ENCODE assay signal across 21 mouse cellular contexts in the genomic region with DNA sequence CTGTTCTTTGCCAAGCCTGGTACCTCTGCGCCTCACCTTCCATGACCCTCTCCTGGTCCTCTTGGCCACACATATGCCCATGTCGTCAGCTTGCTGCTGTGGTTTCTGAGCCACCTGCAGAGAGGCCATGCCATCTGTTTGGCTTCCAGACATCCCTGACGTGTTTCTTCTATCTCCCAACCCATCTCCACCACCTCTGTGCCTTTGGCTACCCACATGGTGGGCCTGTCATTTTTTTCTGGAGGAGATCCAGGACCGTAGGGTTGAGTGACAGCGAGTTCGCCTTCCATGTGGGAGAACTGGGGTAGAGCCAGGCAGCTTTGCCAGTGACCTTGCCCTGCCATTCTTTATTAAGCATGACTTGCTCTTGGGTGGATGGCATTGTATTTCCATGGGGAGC.
DNase-seq lines count a peak whose midpoint lies in the region; ATAC-seq and TF ChIP-seq lines count a peak whose summit lies in the region.
"Had no signal": no experiment of that assay in that cellular context is flagged by ENCODE, and none has a peak within 500 bp of the region (broad histone marks: within the 10 kb centered on the region; RNA-seq: fewer than 3 reads in every experiment).

No protein-coding gene starts in this region.

- no peak for TF ChIP-seq CTCF in brain, embryonic 14.5 days (IDR thresholded peaks at IDR 0.05; ENCODE audit: borderline replicate concordance, extremely low read depth, insufficient read depth, insufficient read length)
- no peak for TF ChIP-seq CTCF in kidney, adult 2 months (conservative IDR thresholded peaks at IDR 0.05; ENCODE audit: insufficient read depth, insufficient read length, low read depth, low read length)

- no peaks in the 10 kb centered on the region for H3K4me1 ChIP-seq in forebrain, embryonic 13.5 days
- no peaks in the 10 kb centered on the region; the same call in 1 of the 2 replicates for H3K4me1 ChIP-seq in forebrain, embryonic 12.5 days
- no peaks in the 10 kb centered on the region for H3K4me1 ChIP-seq in midbrain, embryonic 14.5 days (ENCODE audit: control insufficient read depth, insufficient read depth, low read length)
- peaks cover 4% of the 10 kb centered on the region; the same call in 1 of the 2 replicates for H3K4me1 ChIP-seq in midbrain, embryonic 10.5 days
- no peaks in the 10 kb centered on the region for H3K4me1 ChIP-seq in hindbrain, embryonic 15.5 days (replicated peaks)
- no peaks in the 10 kb centered on the region for H3K4me1 ChIP-seq in kidney, adult 2 months (ENCODE audit: control insufficient read depth, insufficient read depth, low read length)
- H3K4me1 ChIP-seq: embryonic facial prominence, embryonic 12.5 days; stomach, embryonic 15.5 days had no signal

- ATAC-seq in forebrain, embryonic 13.5 days = peak; percentile 45; the same call in 1 of the 2 replicates
- no peak for ATAC-seq in forebrain, embryonic 12.5 days (ENCODE audit: low FRiP score)
- ATAC-seq in midbrain, embryonic 14.5 days (ENCODE audit: low FRiP score, low TSS enrichment) = 0 out of 2 replicates have a peak, but pooled peaks have one; percentile 29
- ATAC-seq in hindbrain, embryonic 15.5 days (ENCODE audit: low FRiP score, low read depth) = peak; percentile 80
- ATAC-seq: inflammation-experienced regulatory T-cells, adult 6 months; liver, postnatal 0 days; lung, postnatal 0 days had no signal

- H3K27ac ChIP-seq in forebrain, embryonic 13.5 days = no peak overlapping the region
- H3K27ac ChIP-seq in forebrain, embryonic 12.5 days = no peak overlapping the region
- H3K27ac ChIP-seq in midbrain, embryonic 14.5 days (replicated peaks; ENCODE audit: low read depth, low read length) = no peak overlapping the region
- H3K27ac ChIP-seq in midbrain, embryonic 10.5 days (replicated peaks) = no peak overlapping the region
- H3K27ac ChIP-seq in hindbrain, embryonic 15.5 days (replicated peaks) = no peak overlapping the region
- no peak overlapping the region for H3K27ac ChIP-seq in kidney, adult 2 months (ENCODE audit: insufficient read depth, low read depth, low read length)
- H3K27ac ChIP-seq: embryonic facial prominence, embryonic 12.5 days; heart, adult 2 months; midbrain, embryonic 12.5 days; stomach, embryonic 15.5 days had no signal

- no peaks in the 10 kb centered on the region for H3K9me3 ChIP-seq in forebrain, embryonic 13.5 days (replicated peaks)
- H3K9me3 ChIP-seq in forebrain, embryonic 12.5 days = no peaks in the 10 kb centered on the region
- no peaks in the 10 kb centered on the region for H3K9me3 ChIP-seq in midbrain, embryonic 14.5 days (ENCODE audit: control insufficient read depth, low read length)
- H3K9me3 ChIP-seq in midbrain, embryonic 10.5 days (replicated peaks) = no peaks in the 10 kb centered on the region
- no peaks in the 10 kb centered on the region for H3K9me3 ChIP-seq in hindbrain, embryonic 15.5 days
- H3K9me3 ChIP-seq: embryonic facial prominence, embryonic 12.5 days; midbrain, embryonic 12.5 days; stomach, embryonic 15.5 days had no signal

- no peak for TF ChIP-seq POLR2A in brain, embryonic 14.5 days (IDR thresholded peaks at IDR 0.05; ENCODE audit: borderline replicate concordance, extremely low read depth, insufficient read depth, insufficient read length, poor library complexity, severe bottlenecking)
- TF ChIP-seq POLR2A in kidney, adult 2 months (IDR thresholded peaks at IDR 0.05; ENCODE audit: low read depth, low read length) = no peak

- no peaks in the 10 kb centered on the region for H3K36me3 ChIP-seq in forebrain, embryonic 13.5 days (ENCODE audit: poor library complexity, severe bottlenecking)
- H3K36me3 ChIP-seq in forebrain, embryonic 12.5 days (replicated peaks) = no peaks in the 10 kb centered on the region
- H3K36me3 ChIP-seq in midbrain, embryonic 14.5 days (ENCODE audit: control insufficient read depth, insufficient read depth, low read length) = no peaks in the 10 kb centered on the region
- no peaks in the 10 kb centered on the region for H3K36me3 ChIP-seq in midbrain, embryonic 10.5 days
- no peaks in the 10 kb centered on the region for H3K36me3 ChIP-seq in hindbrain, embryonic 15.5 days
- H3K36me3 ChIP-seq in kidney, adult 2 months (ENCODE audit: control insufficient read depth, insufficient read depth, low read length) = no peaks in the 10 kb centered on the region
- H3K36me3 ChIP-seq: embryonic facial prominence, embryonic 12.5 days; midbrain, embryonic 12.5 days; stomach, embryonic 15.5 days had no signal

- 83% methylated on average over 6 of the region's 6 CpGs for WGBS in forebrain, embryonic 13.5 days
- 82% methylated on average over 6 of the region's 6 CpGs for WGBS in forebrain, embryonic 12.5 days
- 48% methylated on average over 6 of the region's 6 CpGs for WGBS in midbrain, embryonic 14.5 days
- 81% methylated on average over 6 of the region's 6 CpGs for WGBS in midbrain, embryonic 10.5 days
- WGBS in hindbrain, embryonic 15.5 days = 62% methylated on average over 6 of the region's 6 CpGs
- WGBS in kidney, adult 2 months = 75% methylated on average over 6 of the region's 6 CpGs

- no peaks in the 10 kb centered on the region for H3K27me3 ChIP-seq in forebrain, embryonic 13.5 days
- H3K27me3 ChIP-seq in forebrain, embryonic 12.5 days = no peaks in the 10 kb centered on the region
- H3K27me3 ChIP-seq in midbrain, embryonic 14.5 days (ENCODE audit: control insufficient read depth, insufficient read depth, low read length) = no peaks in the 10 kb centered on the region
- H3K27me3 ChIP-seq in midbrain, embryonic 10.5 days (ENCODE audit: low read depth, poor library complexity, severe bottlenecking) = no peaks in the 10 kb centered on the region
- no peaks in the 10 kb centered on the region for H3K27me3 ChIP-seq in hindbrain, embryonic 15.5 days
- H3K27me3 ChIP-seq in kidney, adult 2 months (replicated peaks; ENCODE audit: control insufficient read depth, insufficient read depth, low read length) = no peaks in the 10 kb centered on the region
- H3K27me3 ChIP-seq: embryonic facial prominence, embryonic 12.5 days; stomach, embryonic 15.5 days had no signal

- H3K4me3 ChIP-seq in forebrain, embryonic 13.5 days = no peak overlapping the region
- H3K4me3 ChIP-seq in forebrain, embryonic 12.5 days (replicated peaks) = no peak overlapping the region
- H3K4me3 ChIP-seq in midbrain, embryonic 14.5 days (replicated peaks; ENCODE audit: low read depth, low read length) = no peak overlapping the region
- H3K4me3 ChIP-seq in midbrain, embryonic 10.5 days = no peak overlapping the region
- H3K4me3 ChIP-seq in hindbrain, embryonic 15.5 days = no peak overlapping the region
- no peak overlapping the region for H3K4me3 ChIP-seq in kidney, adult 2 months (ENCODE audit: insufficient read depth, low read depth, low read length)
- H3K4me3 ChIP-seq: embryonic facial prominence, embryonic 12.5 days; erythroblast, embryonic 14.5 days; heart, adult 2 months; midbrain, embryonic 12.5 days; stomach, embryonic 15.5 days had no signal

- H3K4me2 ChIP-seq in forebrain, embryonic 13.5 days = no peak overlapping the region
- H3K4me2 ChIP-seq in forebrain, embryonic 12.5 days = no peak overlapping the region
- H3K4me2 ChIP-seq in midbrain, embryonic 14.5 days (ENCODE audit: low read length) = no peak overlapping the region
- no peak overlapping the region for H3K4me2 ChIP-seq in hindbrain, embryonic 15.5 days
- H3K4me2 ChIP-seq: embryonic facial prominence, embryonic 12.5 days; midbrain, embryonic 12.5 days; stomach, embryonic 15.5 days had no signal

- DNase-seq in midbrain, embryonic 14.5 days = peak; percentile 38
- no peak for DNase-seq in midbrain, embryonic 10.5 days (ENCODE audit: low spot score)
- DNase-seq in brain, embryonic 14.5 days (ENCODE audit: low read depth) = peak; percentile 54
- DNase-seq in kidney, adult 2 months = no peak
- DNase-seq in lung, postnatal 4 days = no peak
- DNase-seq: adrenal gland, postnatal 14 days; gastrocnemius, postnatal 36 days; heart, adult 2 months; kidney, adult 18-20 months; kidney, postnatal 14 days; liver, postnatal 0 days; thymus, postnatal 25 days had no signal

- H3K9ac ChIP-seq in forebrain, embryonic 13.5 days = no peak overlapping the region
- no peak overlapping the region for H3K9ac ChIP-seq in forebrain, embryonic 12.5 days
- no peak overlapping the region for H3K9ac ChIP-seq in midbrain, embryonic 14.5 days (replicated peaks; ENCODE audit: low read length)
- no peak overlapping the region for H3K9ac ChIP-seq in hindbrain, embryonic 15.5 days
- H3K9ac ChIP-seq: embryonic facial prominence, embryonic 12.5 days; liver, postnatal 0 days; midbrain, embryonic 12.5 days; stomach, embryonic 15.5 days had no signal

Comparison
In these comparisons a context has a peak if more than half of its experiments do, and no peak if none do; other contexts are left out.
1. DNase-seq: peak in midbrain, embryonic 14.5 days (single experiment) and brain, embryonic 14.5 days (single experiment); none in midbrain, embryonic 10.5 days (single experiment), kidney, adult 2 months (single experiment) and lung, postnatal 4 days (0 of 2).